In genomic region chr6:99372016-99372415, GRCm38 (mm10) we compare ENCODE assay signal across 27 mouse cellular contexts.
A peak's percentile ranks its signal among the peaks of the same experiment; 100 is the strongest.
DNase-seq lines count a peak whose midpoint lies in the region; ATAC-seq lines count a peak whose summit lies in the region.
"Had no signal": no experiment of that assay in that cellular context is flagged by ENCODE, and none has a peak within 500 bp of the region (broad histone marks: within the 10 kb centered on the region; RNA-seq: fewer than 3 reads in every experiment).

No protein-coding gene starts in this region.

- H3K36me3 ChIP-seq in lung, embryonic 15.5 days = no peaks in the 10 kb centered on the region
- H3K36me3 ChIP-seq: embryonic facial prominence, embryonic 13.5 days; heart, embryonic 13.5 days; hindbrain, embryonic 12.5 days; hindbrain, embryonic 15.5 days had no signal

- H3K9ac ChIP-seq in lung, embryonic 15.5 days = no peak overlapping the region
- H3K9ac ChIP-seq: embryonic facial prominence, embryonic 13.5 days; forebrain, embryonic 13.5 days; heart, embryonic 13.5 days; hindbrain, embryonic 12.5 days; hindbrain, embryonic 15.5 days had no signal

- no peak overlapping the region for H3K4me2 ChIP-seq in lung, embryonic 15.5 days
- H3K4me2 ChIP-seq: embryonic facial prominence, embryonic 13.5 days; forebrain, embryonic 13.5 days; heart, embryonic 13.5 days; hindbrain, embryonic 12.5 days; hindbrain, embryonic 15.5 days had no signal

- H3K27ac ChIP-seq in lung, embryonic 15.5 days = no peak overlapping the region
- H3K27ac ChIP-seq: embryonic facial prominence, embryonic 13.5 days; forebrain, embryonic 10.5 days; forebrain, embryonic 13.5 days; heart, adult 2 months; heart, embryonic 10.5 days; heart, embryonic 13.5 days; hindbrain, embryonic 12.5 days; hindbrain, embryonic 15.5 days had no signal

- no peaks in the 10 kb centered on the region for H3K9me3 ChIP-seq in lung, embryonic 15.5 days
- H3K9me3 ChIP-seq: embryonic facial prominence, embryonic 13.5 days; forebrain, embryonic 10.5 days; forebrain, embryonic 13.5 days; heart, embryonic 10.5 days; heart, embryonic 13.5 days; hindbrain, embryonic 12.5 days; hindbrain, embryonic 15.5 days had no signal

- no peaks in the 10 kb centered on the region for H3K27me3 ChIP-seq in lung, embryonic 15.5 days
- H3K27me3 ChIP-seq: embryonic facial prominence, embryonic 13.5 days; forebrain, embryonic 13.5 days; heart, embryonic 13.5 days; hindbrain, embryonic 12.5 days; hindbrain, embryonic 15.5 days; Patski had no signal

- DNase-seq in heart, adult 11 months = peak; percentile 55
- no peak for DNase-seq in heart, postnatal 4 days
- no peak for DNase-seq in lung, adult 18-20 months
- peak; percentile 36 for DNase-seq in 416B (ENCODE audit: low read depth)
- DNase-seq in NIH3T3 (ENCODE audit: low read depth) = peak; percentile 31
- DNase-seq in kidney, adult 8-10 months = no peak
- no peak for DNase-seq in urinary bladder, postnatal 4 days (ENCODE audit: low spot score in 2 of 2)
- DNase-seq: adrenal gland, adult 2 months; adrenal gland, postnatal 14 days; cerebellum, adult 11-12 months; cerebellum, adult 8-10 months; cerebellum, postnatal 10 days; cerebellum, postnatal 36 days; gastrocnemius, postnatal 25 days; heart, adult 2 months; heart, postnatal 14 days had no signal

- WGBS in lung, embryonic 15.5 days = 37% methylated on average over 6 of the region's 6 CpGs

- peaks cover 39% of the 10 kb centered on the region for H3K4me1 ChIP-seq in lung, embryonic 15.5 days

- peak; percentile 67; the same call in 1 of the 2 replicates for ATAC-seq in lung, embryonic 15.5 days (ENCODE audit: borderline replicate concordance, extremely low read depth, low FRiP score, low TSS enrichment)
- ATAC-seq: forebrain, embryonic 13.5 days; forebrain, embryonic 16.5 days; Patski had no signal

- no peak overlapping the region for H3K4me3 ChIP-seq in lung, embryonic 15.5 days
- H3K4me3 ChIP-seq: embryonic facial prominence, embryonic 13.5 days; erythroblast, embryonic 14.5 days; forebrain, embryonic 10.5 days; forebrain, embryonic 13.5 days; heart, adult 2 months; heart, embryonic 10.5 days; heart, embryonic 13.5 days; hindbrain, embryonic 12.5 days; hindbrain, embryonic 15.5 days had no signal

Comparison
In these comparisons a context has a peak if more than half of its experiments do, and no peak if none do; other contexts are left out.
1. DNase-seq: peak in heart, adult 11 months (single experiment), 416B (single experiment) and NIH3T3 (single experiment); none in heart, postnatal 4 days (single experiment), lung, adult 18-20 months (0 of 2), kidney, adult 8-10 months (0 of 2) and urinary bladder, postnatal 4 days (0 of 2).